Mouse (Mus musculus) stomach, postnatal 0 days (tissue): ENCODE results near the gene Gtf2h2.

Experiments used
- CTCF ChIP-seq: IDR thresholded peaks from 2 replicates; pipeline ENCODE4 v1.5.1; 2016; ENCODE audit warnings: antibody characterized with exemption, low read depth, mild to moderate bottlenecking, moderate library complexity
- EP300 ChIP-seq: optimal IDR thresholded peaks from 2 replicates; pipeline ENCODE3; 2016; ENCODE audit warnings: antibody characterized with exemption

GRCm38 (mm10) chr13:100519162-100519561 lies 26.8 kb upstream of the Gtf2h2 start:
- TF ChIP-seq CTCF (no peak), EP300 (no peak)
